26 mouse cellular contexts compared by ENCODE assay signal in the genomic region with DNA sequence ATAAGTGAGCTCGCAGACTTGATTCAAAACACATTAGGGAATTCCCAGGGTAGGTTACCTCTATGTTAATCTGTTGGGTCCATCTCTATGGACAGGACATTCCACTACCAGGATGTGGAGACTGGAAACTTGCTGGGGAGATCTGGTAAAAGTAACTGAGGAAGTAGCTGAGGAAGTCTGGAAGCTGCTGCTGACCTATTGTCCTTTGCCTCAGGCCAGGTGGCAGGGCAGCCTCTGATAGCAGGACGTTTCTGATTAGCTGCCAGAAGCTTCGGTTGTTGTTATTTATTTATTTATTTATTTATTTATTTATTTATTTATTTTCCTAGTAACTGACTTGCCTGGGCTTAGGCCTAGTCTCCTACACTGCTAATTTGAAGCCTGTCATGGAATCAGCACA.
"Had no signal": no experiment of that assay in that cellular context is flagged by ENCODE, and none has a peak within 500 bp of the region (broad histone marks: within the 10 kb centered on the region; RNA-seq: fewer than 3 reads in every experiment).

No protein-coding gene starts in this region.

- H3K4me1 ChIP-seq: heart, embryonic 10.5 days; hindbrain, embryonic 12.5 days; intestine, embryonic 15.5 days; limb, embryonic 12.5 days had no signal

- H3K36me3 ChIP-seq: heart, embryonic 10.5 days; heart, embryonic 12.5 days; hindbrain, embryonic 10.5 days; hindbrain, embryonic 12.5 days; intestine, embryonic 15.5 days; limb, embryonic 10.5 days; limb, embryonic 12.5 days; liver, embryonic 13.5 days; liver, embryonic 15.5 days had no signal

- H3K27me3 ChIP-seq: heart, embryonic 12.5 days; hindbrain, embryonic 12.5 days; intestine, embryonic 15.5 days; limb, embryonic 12.5 days; liver, embryonic 13.5 days; liver, embryonic 15.5 days had no signal

- ATAC-seq: hindbrain, embryonic 16.5 days; inflammation-experienced regulatory T-cells, adult 6 months; intestine, embryonic 15.5 days; intestine, postnatal 0 days; liver, postnatal 0 days had no signal

- DNase-seq: gastrocnemius, postnatal 14 days; gastrocnemius, postnatal 36 days; heart, postnatal 10 days; heart, postnatal 4 days; kidney, adult 18-20 months; kidney, adult 8-10 months; kidney, postnatal 10 days; kidney, postnatal 25 days; kidney, postnatal 4 days; liver; liver, embryonic 13.5 days; liver, postnatal 0 days had no signal

- H3K9me3 ChIP-seq: heart, embryonic 10.5 days; heart, embryonic 12.5 days; hindbrain, embryonic 10.5 days; hindbrain, embryonic 12.5 days; intestine, embryonic 15.5 days; limb, embryonic 10.5 days; limb, embryonic 12.5 days; liver, embryonic 13.5 days; liver, embryonic 15.5 days had no signal

- H3K4me2 ChIP-seq: heart, embryonic 12.5 days; hindbrain, embryonic 12.5 days; hindbrain, embryonic 14.5 days; intestine, embryonic 15.5 days; limb, embryonic 12.5 days had no signal

- H3K9ac ChIP-seq: heart, embryonic 12.5 days; hindbrain, embryonic 12.5 days; hindbrain, embryonic 14.5 days; intestine, embryonic 15.5 days; limb, embryonic 12.5 days; liver, embryonic 13.5 days; liver, embryonic 15.5 days; liver, postnatal 0 days had no signal

- H3K27ac ChIP-seq: heart, embryonic 10.5 days; hindbrain, embryonic 10.5 days; hindbrain, embryonic 12.5 days; hindbrain, embryonic 14.5 days; intestine, embryonic 15.5 days; layer of hippocampus, adult 2 months; left cerebral cortex, adult 2 months; limb, embryonic 10.5 days; limb, embryonic 12.5 days; liver, embryonic 13.5 days; liver, embryonic 15.5 days had no signal

- H3K4me3 ChIP-seq: heart, embryonic 10.5 days; heart, embryonic 12.5 days; hindbrain, embryonic 10.5 days; hindbrain, embryonic 12.5 days; intestine, embryonic 15.5 days; layer of hippocampus, adult 2 months; left cerebral cortex, adult 2 months; limb, embryonic 10.5 days; limb, embryonic 12.5 days; liver, embryonic 13.5 days; liver, embryonic 15.5 days had no signal
